Mouse (Mus musculus) ES-Bruce4 (cell line): ENCODE measurements at regions not wholly inside any gene's neighbourhood (a gene's known extent, or its start where the extent isn't known, plus 50 kb on each side); places are given as distances from the start of the nearest gene placed in this dataset.

ENCODE experiments used
- H3K27ac ChIP-seq: 2 replicates; pipeline ENCODE4 v1.5.1; 2012; ENCODE audit warnings: low read length, inconsistent platforms; ENCODE audit not compliant: insufficient read depth
- H3K27me3 ChIP-seq: 2 replicates; pipeline ENCODE4 v1.6.1; 2012; ENCODE audit warnings: mild to moderate bottlenecking, low read length, inconsistent platforms; ENCODE audit not compliant: control insufficient read depth, poor library complexity, insufficient read depth, severe bottlenecking
- H3K36me3 ChIP-seq: 2 replicates; pipeline ENCODE4 v1.6.1; 2012; ENCODE audit warnings: inconsistent platforms, mild to moderate bottlenecking, low read length, moderate library complexity; ENCODE audit not compliant: control insufficient read depth, poor library complexity, insufficient read depth, severe bottlenecking
- H3K4me1 ChIP-seq: one replicate; pipeline ENCODE4 v1.8.1; 2011; ENCODE audit warnings: low read length; ENCODE audit not compliant: control insufficient read depth, insufficient read depth
- H3K4me3 ChIP-seq: 2 replicates; pipeline ENCODE4 v1.5.1; 2011; ENCODE audit warnings: low read depth, mild to moderate bottlenecking, low read length
- H3K9ac ChIP-seq: 2 replicates; pipeline ENCODE4 v1.6.1; 2012; ENCODE audit warnings: low read depth, mild to moderate bottlenecking, inconsistent platforms; ENCODE audit not compliant: poor library complexity, severe bottlenecking
- H3K9me3 ChIP-seq: replicated peaks from 2 replicates; pipeline ENCODE4 v1.6.1; 2012; ENCODE audit warnings: mild to moderate bottlenecking, low read length, inconsistent platforms; ENCODE audit not compliant: control insufficient read depth, poor library complexity, insufficient read depth, severe bottlenecking
- CTCF ChIP-seq: IDR thresholded peaks from one replicate; pipeline ENCODE4 v1.8.1; 2011; ENCODE audit warnings: low read depth, low read length
- EP300 ChIP-seq: IDR thresholded peaks from 2 replicates; pipeline ENCODE4 v1.6.1; 2011; ENCODE audit warnings: low read depth, low read length; ENCODE audit not compliant: insufficient read depth
- POLR2A ChIP-seq: IDR thresholded peaks from one replicate; pipeline ENCODE4 v1.8.1; 2011; ENCODE audit warnings: low read length; ENCODE audit not compliant: insufficient read depth

GRCm38 (mm10) chr4:154746323-154747005, 78.8 kb upstream of the Actrt2 start:
- Histone ChIP-seq H3K4me3 (no peak overlapping the region), H3K4me1 (no peaks in the 10 kb centered on the region)

GRCm38 (mm10) chr4:154747006-154747343, 79.3 kb upstream of the Actrt2 start:
- Histone ChIP-seq H3K27me3 (no peaks in the 10 kb centered on the region), H3K4me1 (no peaks in the 10 kb centered on the region), H3K9me3 (no peaks in the 10 kb centered on the region), H3K27ac (no peak overlapping the region), H3K36me3 (no peaks in the 10 kb centered on the region), H3K4me3 (no peak overlapping the region), H3K9ac (no peak overlapping the region)
- TF ChIP-seq EP300, result no peak
- TF ChIP-seq CTCF, result no peak

More at GRCm38 (mm10) chr4:154746323-154747005, 78.8 kb upstream of the Actrt2 start:
- TF ChIP-seq EP300 (no peak), CTCF (no peak), POLR2A (no peak)
- Histone ChIP-seq H3K9me3 (no peaks in the 10 kb centered on the region), H3K27ac (no peak overlapping the region), H3K27me3 (no peaks in the 10 kb centered on the region), H3K9ac (no peak overlapping the region), H3K36me3 (no peaks in the 10 kb centered on the region)

- H3K4me1 ChIP-seq, result no peaks in the 10 kb centered on the region
- no peaks in the 10 kb centered on the region for H3K27me3 ChIP-seq
- H3K9ac ChIP-seq, result no peak overlapping the region
- TF ChIP-seq POLR2A (no peak), CTCF (peak; percentile 67), EP300 (no peak)
- H3K36me3 ChIP-seq, result no peaks in the 10 kb centered on the region
- no peak overlapping the region for H3K27ac ChIP-seq
- H3K9me3 ChIP-seq, result no peaks in the 10 kb centered on the region
- no peak overlapping the region for H3K4me3 ChIP-seq
Observed at GRCm38 (mm10) chr4:154749160-154749559, 81.5 kb upstream of the Actrt2 start.

GRCm38 (mm10) chr4:154749996-154750395, 82.3 kb upstream of the Actrt2 start:
- no peak overlapping the region for H3K4me3 ChIP-seq
- no peaks in the 10 kb centered on the region for H3K27me3 ChIP-seq
- no peak overlapping the region for H3K27ac ChIP-seq
- H3K9ac ChIP-seq, result no peak overlapping the region
- no peaks in the 10 kb centered on the region for H3K4me1 ChIP-seq
- H3K9me3 ChIP-seq, result no peaks in the 10 kb centered on the region
- TF ChIP-seq EP300 (no peak), POLR2A (no peak), CTCF (no peak)
- H3K36me3 ChIP-seq, result no peaks in the 10 kb centered on the region

- no peaks in the 10 kb centered on the region for H3K9me3 ChIP-seq
- H3K9ac ChIP-seq, result no peak overlapping the region
- no peaks in the 10 kb centered on the region for H3K36me3 ChIP-seq
- H3K27me3 ChIP-seq, result no peaks in the 10 kb centered on the region
- no peak for TF ChIP-seq EP300
- no peak for TF ChIP-seq CTCF
- no peak for TF ChIP-seq POLR2A
- no peak overlapping the region for H3K4me3 ChIP-seq
- H3K4me1 ChIP-seq, result no peaks in the 10 kb centered on the region
- H3K27ac ChIP-seq, result no peak overlapping the region
Observed at GRCm38 (mm10) chr4:154750440-154751107, 82.9 kb upstream of the Actrt2 start.

- Histone ChIP-seq H3K27me3 (no peaks in the 10 kb centered on the region), H3K9ac (no peak overlapping the region), H3K27ac (no peak overlapping the region), H3K9me3 (no peaks in the 10 kb centered on the region), H3K4me1 (no peaks in the 10 kb centered on the region), H3K4me3 (no peak overlapping the region), H3K36me3 (no peaks in the 10 kb centered on the region)
- peak; percentile 25 for TF ChIP-seq CTCF
- TF ChIP-seq POLR2A, result no peak
Observed at GRCm38 (mm10) chr4:154754445-154754844, 82.8 kb upstream of the Ttc34 start.
